Mouse (Mus musculus) hindbrain, embryonic 16.5 days (tissue): ENCODE results near the gene Gm28230. TPM values are rescaled to one million over a fixed set of nuclear protein-coding genes. Genes with fewer than 3 reads are reported as not detected.

Experiments
- ATAC-seq: fragments of 200-750 bp; cut with Nextera tagmentation; 2 replicates; pipeline ENCODE4 v1.8.0; 2017; ENCODE audit warnings: moderate TSS enrichment, moderate library complexity
- H3K27ac ChIP-seq: fragments of 300-500 bp; sonication (generic); 2 replicates; pipeline ENCODE4 v1.5.1; 2014; ENCODE audit warnings: low read depth, mild to moderate bottlenecking, control low read depth, low read length, moderate library complexity
- H3K27me3 ChIP-seq: fragments of 300-500 bp; sonication (generic); replicated peaks from 2 replicates; pipeline ENCODE4 v1.6.1; 2014; ENCODE audit warnings: low read length; ENCODE audit not compliant: control insufficient read depth, insufficient read depth
- H3K36me3 ChIP-seq: fragments of 300-500 bp; sonication (generic); 2 replicates; pipeline ENCODE4 v1.6.1; 2014; ENCODE audit warnings: mild to moderate bottlenecking, low read length, moderate library complexity, mixed read lengths; ENCODE audit not compliant: control insufficient read depth, insufficient read depth
- H3K4me1 ChIP-seq: fragments of 300-500 bp; sonication (generic); 2 replicates; pipeline ENCODE4 v1.6.1; 2014; ENCODE audit warnings: low read depth, low read length; ENCODE audit not compliant: control insufficient read depth, insufficient read depth
- H3K4me2 ChIP-seq: fragments of 300-500 bp; sonication (generic); 2 replicates; pipeline ENCODE4 v1.6.1; 2014; ENCODE audit warnings: mild to moderate bottlenecking, low read length, control low read depth, moderate library complexity
- H3K4me3 ChIP-seq: fragments of 300-500 bp; sonication (generic); 2 replicates; pipeline ENCODE4 v1.5.1; 2014; ENCODE audit warnings: mild to moderate bottlenecking, low read length, control low read depth, moderate library complexity
- H3K9ac ChIP-seq: fragments of 300-500 bp; sonication (generic); 2 replicates; pipeline ENCODE4 v1.6.1; 2014; ENCODE audit warnings: low read depth, mild to moderate bottlenecking, control low read depth, low read length, moderate library complexity
- H3K9me3 ChIP-seq: fragments of 300-500 bp; sonication (generic); 2 replicates; pipeline ENCODE4 v1.6.1; 2014; ENCODE audit warnings: mild to moderate bottlenecking, low read length, moderate library complexity; ENCODE audit not compliant: control insufficient read depth
- WGBS: fragments of 180-500 bp; shearing (Covaris S2); extraction: QIAGEN DNeasy Blood & Tissue Kit; methylation state at CpG from one replicate; pipeline ENCODE4 v1.1.7; 2014; 5-methylcytosine and 5-hydroxymethylcytosine counted together
- polyA plus RNA-seq: library from polyadenylated mRNA; unstranded; fragments of >200 nt; fragmentation: Nextera tagmentation; extraction: Ambion mirVana; gene quantifications from 2 replicates; pipeline ENCODE4 v1.2.1, GENCODE M21; 2015

Gm28230 gene
- polyA plus RNA-seq, 1 experiment from 2014 or later: 0.45 TPM

DNA sequence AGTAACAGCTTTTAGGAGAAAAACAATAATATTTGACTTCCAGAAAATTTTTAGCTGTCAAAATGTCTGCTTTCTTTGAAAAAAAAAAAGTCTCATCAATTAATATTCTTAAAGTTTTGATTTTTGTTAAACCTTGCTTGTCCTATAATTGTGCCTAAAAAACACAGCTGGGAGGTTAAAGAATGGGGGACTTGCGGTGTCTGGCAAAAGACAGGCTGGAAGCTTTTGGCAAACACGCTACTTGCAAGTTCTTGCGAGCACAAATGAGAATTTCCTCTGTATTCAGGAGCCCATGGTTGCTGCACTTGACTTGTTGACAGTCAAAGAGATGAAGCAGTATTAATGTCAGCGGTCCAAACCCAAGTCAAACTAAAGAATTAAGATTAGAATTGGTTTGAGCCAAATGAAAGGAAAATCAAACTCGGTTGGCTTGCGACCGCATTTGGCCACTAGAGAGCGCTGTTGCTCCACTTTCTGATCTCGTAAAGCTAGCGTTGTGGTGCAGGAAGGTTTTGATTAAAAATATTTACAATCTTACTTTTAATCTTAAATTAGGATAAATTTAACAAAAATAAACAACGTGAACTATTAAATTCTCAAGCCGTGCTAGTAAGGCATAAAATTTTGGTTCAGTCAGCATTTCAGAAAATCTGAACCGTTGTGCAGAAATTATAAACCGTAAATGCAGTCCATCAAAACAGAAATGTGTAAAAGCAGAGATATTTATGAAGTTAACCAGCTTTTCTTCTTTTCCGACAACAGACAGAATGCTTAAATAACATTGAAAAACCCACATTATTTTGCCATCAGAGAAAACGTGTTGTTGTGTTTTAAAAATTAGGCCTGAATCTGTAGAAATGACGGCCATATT, 24.3 kb upstream of the Gm28230 start:
- 12% methylated on average over 17 of the region's 17 CpGs for WGBS
- no peak for ATAC-seq
- no peak overlapping the region for H3K27ac ChIP-seq
- no peak overlapping the region for H3K4me3 ChIP-seq
- H3K4me1 ChIP-seq: peaks cover 20% of the 10 kb centered on the region
- no peaks in the 10 kb centered on the region for H3K36me3 ChIP-seq
- no peaks in the 10 kb centered on the region for H3K9me3 ChIP-seq
- H3K4me2 ChIP-seq: no peak overlapping the region
- H3K27me3 ChIP-seq: peaks cover 38% of the 10 kb centered on the region
- H3K9ac ChIP-seq: no peak overlapping the region

DNA sequence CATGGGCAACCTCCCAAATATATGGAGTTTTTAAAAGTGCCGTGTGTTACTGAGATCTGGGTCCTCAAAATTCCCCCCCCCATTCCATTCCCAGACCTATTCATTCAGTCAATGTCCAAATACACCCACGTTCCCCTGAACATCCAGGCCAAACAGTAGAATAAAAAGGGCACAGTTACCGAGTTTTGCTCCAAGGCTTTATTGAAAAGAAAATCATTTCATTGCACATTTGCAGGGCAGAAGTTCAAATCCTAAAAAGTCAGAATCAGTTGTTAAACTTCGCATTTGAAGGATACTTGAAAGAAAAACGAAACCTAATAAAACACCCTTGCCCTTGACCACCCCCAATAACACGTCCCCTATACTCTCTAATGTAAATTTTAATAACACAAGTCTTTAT, 23.7 kb upstream of the Gm28230 start:
- no peak for ATAC-seq
- WGBS: 24% methylated on average over 6 of the region's 6 CpGs
- Histone ChIP-seq H3K9me3 (no peaks in the 10 kb centered on the region), H3K27ac (no peak overlapping the region), H3K4me1 (peaks cover 15% of the 10 kb centered on the region), H3K4me3 (no peak overlapping the region), H3K27me3 (peaks cover 39% of the 10 kb centered on the region), H3K4me2 (no peak overlapping the region), H3K9ac (no peak overlapping the region), H3K36me3 (no peaks in the 10 kb centered on the region)

DNA sequence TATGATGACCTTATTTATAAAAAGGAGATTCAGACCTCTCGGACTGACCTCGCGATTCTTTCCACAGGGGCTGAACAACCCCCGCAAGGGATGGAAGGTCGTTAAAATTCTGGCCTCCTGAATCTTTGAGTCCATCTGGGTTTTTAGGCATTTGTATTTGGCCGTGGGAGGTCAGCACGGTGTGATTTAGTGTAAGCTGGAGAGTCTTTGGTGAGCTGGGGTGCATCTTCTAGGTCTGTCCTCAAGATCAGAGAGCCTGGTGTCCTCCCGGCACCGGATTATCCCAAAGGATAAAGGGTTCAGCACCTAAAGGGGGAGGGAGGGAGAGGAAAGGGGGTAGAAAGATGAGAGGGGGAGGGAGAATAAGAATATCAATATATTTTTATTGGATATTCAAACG, 23.2 kb upstream of the Gm28230 start:
- H3K27me3 ChIP-seq: peaks cover 42% of the 10 kb centered on the region
- no peak overlapping the region for H3K4me3 ChIP-seq
- no peaks in the 10 kb centered on the region for H3K36me3 ChIP-seq
- no peak for ATAC-seq
- H3K27ac ChIP-seq: no peak overlapping the region
- peaks cover 10% of the 10 kb centered on the region for H3K4me1 ChIP-seq
- H3K9me3 ChIP-seq: no peaks in the 10 kb centered on the region
- H3K9ac ChIP-seq: no peak overlapping the region
- H3K4me2 ChIP-seq: no peak overlapping the region
- 10% methylated on average over 10 of the region's 10 CpGs for WGBS

DNA sequence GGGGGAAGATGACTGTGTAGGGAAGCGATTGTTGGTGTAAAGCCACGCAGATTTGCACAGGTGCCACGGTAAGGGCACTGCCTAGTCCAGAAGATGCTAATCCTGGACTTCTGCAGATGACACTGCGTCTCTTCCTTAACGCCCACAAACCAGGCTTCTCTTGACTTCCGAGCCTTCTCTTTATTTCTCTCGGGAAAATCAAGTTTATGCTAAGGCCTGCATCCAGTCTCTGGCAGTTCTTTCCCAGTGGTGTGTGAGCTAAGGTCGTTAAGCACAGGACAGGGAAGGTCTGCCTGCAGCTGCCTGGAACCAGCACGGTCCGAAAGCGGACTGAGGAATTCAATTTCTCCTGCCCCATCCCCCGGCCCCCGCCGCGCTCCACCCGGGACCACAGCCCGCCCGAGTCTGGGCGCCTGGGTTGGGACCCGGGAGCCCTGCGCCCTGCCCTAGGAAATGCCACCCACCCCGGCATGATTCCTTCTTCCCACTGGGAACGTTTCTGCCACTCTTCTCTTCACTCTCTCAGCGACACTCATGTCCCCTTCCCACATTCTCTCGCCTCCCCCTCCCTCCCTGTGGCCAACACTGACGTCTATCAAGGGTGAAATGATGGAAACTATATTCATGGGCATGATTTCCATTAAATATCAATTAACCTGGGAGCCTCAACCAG, 22.7 kb upstream of the Gm28230 start:
- ATAC-seq: no peak; the same call in 1 of the 2 replicates
- Histone ChIP-seq H3K4me3 (no peak overlapping the region), H3K36me3 (no peaks in the 10 kb centered on the region), H3K9ac (no peak overlapping the region), H3K4me2 (no peak overlapping the region), H3K27me3 (peaks cover 47% of the 10 kb centered on the region), H3K4me1 (peaks cover 10% of the 10 kb centered on the region), H3K9me3 (no peaks in the 10 kb centered on the region), H3K27ac (no peak overlapping the region)
- 4% methylated on average over 26 of the region's 26 CpGs for WGBS

DNA sequence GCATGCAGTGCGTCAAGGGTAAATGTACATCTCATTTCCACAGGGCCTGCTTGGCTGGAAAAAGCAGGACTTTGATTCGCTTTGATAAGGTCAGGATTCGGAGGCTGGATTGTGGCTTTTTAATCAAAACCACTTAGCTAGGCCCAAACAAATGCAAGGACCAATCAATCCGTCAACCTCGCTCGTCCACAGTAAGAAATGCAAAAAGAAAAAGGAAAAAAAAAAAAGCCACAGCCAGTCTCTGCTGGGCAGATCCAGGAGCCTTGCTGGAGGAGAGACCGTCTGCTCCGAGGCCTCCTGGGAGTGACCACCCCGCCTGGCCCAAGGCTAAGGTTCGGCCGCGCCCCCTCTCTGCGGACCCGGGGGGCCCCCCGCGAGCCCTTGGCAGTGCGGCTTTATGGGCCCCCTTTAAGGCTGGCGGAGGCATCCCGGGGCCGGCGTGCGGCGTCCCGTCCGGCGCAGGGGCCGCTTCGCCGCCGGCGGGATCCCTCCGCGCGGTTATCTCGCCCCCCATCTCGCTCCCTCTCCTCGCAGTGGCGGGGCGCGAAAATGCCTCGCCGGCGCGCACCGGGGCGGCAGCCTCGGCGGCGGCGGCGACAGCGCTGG, 22.0 kb upstream of the Gm28230 start, which contains the start of gene Hoxd8:
Hoxd8 (plus strand) TSS at position 223 of the 606 bp plus-strand sequence.
- H3K4me2 ChIP-seq: peak within 1 kb of the TSS; percentile 55
- peaks cover 53% of the 10 kb centered on the region for H3K27me3 ChIP-seq
- WGBS: under 1% methylated on average over 28 of the region's 52 CpGs
- H3K36me3 ChIP-seq: no peaks in the 10 kb centered on the region
- H3K9me3 ChIP-seq: no peaks in the 10 kb centered on the region
- ATAC-seq: no peak; the same call in 1 of the 2 replicates
- H3K9ac ChIP-seq: peak within 1 kb of the TSS; percentile 43
- no peak within 1 kb of the TSS for H3K27ac ChIP-seq
- H3K4me1 ChIP-seq: peaks cover 10% of the 10 kb centered on the region
- peak within 1 kb of the TSS; percentile 41 for H3K4me3 ChIP-seq

GRCm38 (mm10) chr2:74704999-74705466, 21.5 kb upstream of the Gm28230 start:
- Histone ChIP-seq H3K4me1 (peaks cover 10% of the 10 kb centered on the region), H3K27me3 (peaks cover 53% of the 10 kb centered on the region), H3K4me3 (peak overlapping the region; percentile 41), H3K9ac (peak overlapping the region; percentile 43), H3K36me3 (no peaks in the 10 kb centered on the region), H3K4me2 (peak overlapping the region; percentile 55), H3K9me3 (no peaks in the 10 kb centered on the region), H3K27ac (no peak overlapping the region)
- 2% methylated on average over 20 of the region's 66 CpGs for WGBS
- no peak for ATAC-seq

GRCm38 (mm10) chr2:74705467-74706089, 20.9 kb upstream of the Gm28230 start:
- Histone ChIP-seq H3K4me1 (peaks cover 10% of the 10 kb centered on the region), H3K4me2 (peak overlapping the region; percentile 55), H3K36me3 (no peaks in the 10 kb centered on the region), H3K9ac (peak overlapping the region; percentile 43), H3K27me3 (peaks cover 53% of the 10 kb centered on the region), H3K9me3 (no peaks in the 10 kb centered on the region), H3K4me3 (peak overlapping the region; percentile 41), H3K27ac (no peak overlapping the region)
- under 1% methylated on average over 43 of the region's 85 CpGs for WGBS
- ATAC-seq: no peak

- WGBS: 3% methylated on average over 13 of the region's 13 CpGs
- H3K9ac ChIP-seq: no peak overlapping the region
Measured at GRCm38 (mm10) chr2:74706393-74706960, 20.1 kb upstream of the Gm28230 start.

More at GRCm38 (mm10) chr2:74706393-74706960, 20.1 kb upstream of the Gm28230 start:
- no peak for ATAC-seq
- Histone ChIP-seq H3K9me3 (no peaks in the 10 kb centered on the region), H3K27me3 (peaks cover 52% of the 10 kb centered on the region), H3K4me1 (peaks cover 10% of the 10 kb centered on the region), H3K4me3 (no peak overlapping the region), H3K36me3 (no peaks in the 10 kb centered on the region), H3K4me2 (no peak overlapping the region), H3K27ac (no peak overlapping the region)
